Mouse (Mus musculus): Measurements from ENCODE around the gene Clgn.
"Not testable (repeated sequence)": the region's sequence is repeated elsewhere in the genome, so short reads cannot be mapped to it uniquely, and the experiment has no call there.

The Clgn gene

DNA sequence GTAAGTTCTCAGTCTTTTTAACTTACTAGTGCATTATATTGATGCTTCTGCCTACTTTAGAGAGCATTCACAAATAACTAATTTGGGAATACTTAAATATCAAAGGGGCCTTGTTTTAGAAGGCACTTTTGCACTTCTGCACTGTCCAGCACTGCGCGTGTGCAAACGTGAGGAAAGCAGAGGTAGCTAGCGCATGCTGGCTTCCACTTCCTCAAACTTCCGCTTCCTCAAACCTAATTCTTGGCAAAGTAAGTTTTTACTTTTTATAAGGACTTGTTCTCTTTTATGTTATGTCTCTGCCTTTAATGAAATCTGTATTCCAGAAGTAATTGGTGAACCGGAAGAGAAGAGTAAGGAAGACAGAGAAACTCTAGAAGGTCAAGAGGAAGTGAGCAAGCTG lies 35.5 kb downstream of the Clgn start:
- no peak for DNase-seq

DNA sequence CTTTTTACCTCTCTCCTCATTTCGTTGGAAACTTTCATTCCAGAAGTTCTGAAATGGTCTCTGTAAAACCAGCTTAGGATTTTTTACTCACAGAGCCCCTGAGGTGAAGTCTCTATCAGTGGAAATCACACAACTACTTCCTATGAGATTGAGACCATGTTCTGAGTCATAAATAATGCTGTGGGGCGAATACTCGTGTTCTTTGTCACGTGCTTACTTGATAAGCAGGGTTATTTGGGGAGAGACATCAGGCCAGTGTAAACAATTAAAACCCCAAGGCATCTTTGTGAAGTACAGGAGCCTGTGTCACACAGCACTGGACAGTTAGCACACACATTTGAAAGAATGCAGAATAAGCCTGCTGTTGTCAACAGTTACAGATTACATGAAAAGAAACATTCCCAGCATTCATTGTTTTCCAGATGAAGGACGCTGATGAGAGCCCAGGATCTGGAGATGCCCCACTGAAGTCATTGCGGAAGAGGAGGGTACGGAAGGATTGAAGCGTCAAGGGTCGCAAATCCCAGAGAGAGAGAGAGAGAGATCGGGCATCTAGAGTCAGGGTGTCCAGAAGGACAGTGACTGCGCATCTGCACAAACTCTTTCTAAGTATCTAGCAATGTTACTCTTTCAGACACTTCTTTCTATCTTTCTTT lies 36.6 kb downstream of the Clgn start:
- DNase-seq, result no peak

DNA sequence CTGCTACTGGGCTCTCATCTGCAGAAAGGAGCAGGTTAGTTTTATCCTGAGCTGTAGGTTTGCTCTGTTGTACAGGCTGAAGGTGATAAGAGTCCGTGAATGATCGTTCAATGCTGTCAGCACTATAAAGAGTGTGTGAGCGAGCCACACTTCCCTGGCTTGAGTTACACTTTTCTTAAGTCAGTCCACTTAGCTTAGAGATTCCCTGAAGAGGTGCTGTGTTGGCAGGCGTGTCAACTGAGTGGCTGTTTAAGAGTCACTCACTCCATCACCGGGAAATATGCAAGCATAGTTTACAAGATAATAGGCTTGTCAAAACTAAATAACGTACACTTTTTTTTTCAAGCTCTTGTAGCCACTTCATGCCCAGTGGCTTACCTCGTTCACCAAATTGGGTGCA lies 37.3 kb downstream of the Clgn start:
- peak; percentile 27 for DNase-seq

DNA sequence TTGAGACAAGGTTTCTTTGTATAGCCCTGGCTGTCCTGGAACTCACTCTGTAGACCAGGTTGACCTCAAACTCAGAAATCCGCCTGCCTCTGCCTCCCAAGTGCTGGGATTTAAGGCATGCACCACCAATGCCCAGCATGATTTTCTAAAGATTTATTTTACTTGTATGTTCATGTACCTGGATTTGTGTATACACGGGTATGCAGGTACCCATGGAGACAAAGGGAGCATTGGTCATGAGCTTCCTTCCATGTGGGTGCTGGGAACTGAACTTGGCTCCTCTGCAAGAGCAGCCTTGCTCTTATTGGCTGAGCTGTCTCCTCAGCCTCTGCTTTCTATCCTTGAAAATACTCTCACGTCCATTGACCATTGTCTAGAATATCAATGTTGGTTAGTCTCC lies 39.0 kb downstream of the Clgn start:
- not testable (repeated sequence) for DNase-seq

DNA sequence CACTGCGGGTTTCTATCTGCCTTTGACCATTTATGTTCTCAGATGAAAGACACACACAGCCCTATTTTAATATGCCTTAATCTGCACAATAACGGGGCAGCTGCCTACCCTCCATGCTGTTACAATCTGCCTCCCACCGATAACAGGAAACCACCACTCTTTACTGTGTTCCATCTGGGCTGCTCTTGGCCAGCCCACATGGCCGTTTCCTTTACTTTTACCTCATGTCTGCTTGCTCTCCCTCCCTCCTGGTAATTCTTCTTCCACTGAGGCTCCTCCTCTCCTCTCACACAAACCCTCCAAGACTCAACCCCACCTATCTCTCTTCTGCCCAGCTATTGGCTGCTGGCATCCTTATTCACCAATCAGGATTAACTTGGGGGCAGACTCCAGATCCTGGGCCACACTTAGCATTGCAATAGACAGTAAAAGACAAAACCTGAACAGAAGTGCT lies 39.4 kb downstream of the Clgn start:
- DNase-seq, result no peak

DNA sequence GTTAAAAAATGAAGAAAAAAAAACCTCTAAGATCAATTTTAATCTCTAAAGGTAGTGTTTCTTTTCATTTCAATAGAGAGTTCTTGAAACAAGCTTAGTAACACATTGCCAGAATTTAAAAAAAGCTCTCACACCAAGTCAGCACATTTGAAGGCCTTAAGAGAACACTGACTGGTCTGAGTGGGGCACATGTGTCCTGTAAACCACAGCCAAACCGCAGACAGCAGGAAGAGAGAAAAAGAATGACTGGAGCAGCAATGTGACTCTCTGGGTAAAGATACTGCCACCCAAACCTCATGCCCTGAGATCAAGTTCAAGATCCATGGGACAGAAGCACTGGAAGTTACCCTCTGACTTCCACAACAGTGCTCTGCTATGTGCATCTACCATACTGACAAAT lies 47.4 kb downstream of the Clgn start:
- DNase-seq, result no peak

DNA sequence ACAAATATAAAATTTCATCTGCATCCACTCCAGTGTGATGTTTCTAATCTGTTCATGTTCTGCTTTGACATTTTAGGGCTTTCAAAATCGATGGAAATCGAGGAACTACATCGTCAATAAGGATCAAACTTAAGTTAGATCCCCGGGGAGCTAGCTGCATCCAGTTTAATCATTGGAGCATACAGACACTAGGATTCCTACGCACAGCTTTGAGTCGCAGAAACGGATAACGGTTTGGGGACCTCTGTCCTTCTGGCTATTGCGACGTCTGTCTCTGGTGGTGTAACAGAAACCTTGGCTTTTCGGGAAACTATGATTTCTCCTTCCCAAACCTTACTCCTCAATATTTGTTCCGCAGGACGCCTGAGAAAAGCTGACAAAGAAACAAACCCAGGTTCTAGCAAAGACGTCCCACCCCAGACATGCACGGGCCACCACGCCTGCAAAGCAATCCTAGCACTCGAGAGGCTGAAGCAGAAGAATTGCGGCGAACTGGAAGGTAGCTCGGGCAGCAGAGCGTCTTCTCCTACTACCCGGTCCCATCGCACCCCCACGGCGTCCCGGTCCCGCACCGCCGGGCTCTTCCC lies 52.1 kb downstream of the Clgn start:
- peak; percentile 14 for DNase-seq

DNA sequence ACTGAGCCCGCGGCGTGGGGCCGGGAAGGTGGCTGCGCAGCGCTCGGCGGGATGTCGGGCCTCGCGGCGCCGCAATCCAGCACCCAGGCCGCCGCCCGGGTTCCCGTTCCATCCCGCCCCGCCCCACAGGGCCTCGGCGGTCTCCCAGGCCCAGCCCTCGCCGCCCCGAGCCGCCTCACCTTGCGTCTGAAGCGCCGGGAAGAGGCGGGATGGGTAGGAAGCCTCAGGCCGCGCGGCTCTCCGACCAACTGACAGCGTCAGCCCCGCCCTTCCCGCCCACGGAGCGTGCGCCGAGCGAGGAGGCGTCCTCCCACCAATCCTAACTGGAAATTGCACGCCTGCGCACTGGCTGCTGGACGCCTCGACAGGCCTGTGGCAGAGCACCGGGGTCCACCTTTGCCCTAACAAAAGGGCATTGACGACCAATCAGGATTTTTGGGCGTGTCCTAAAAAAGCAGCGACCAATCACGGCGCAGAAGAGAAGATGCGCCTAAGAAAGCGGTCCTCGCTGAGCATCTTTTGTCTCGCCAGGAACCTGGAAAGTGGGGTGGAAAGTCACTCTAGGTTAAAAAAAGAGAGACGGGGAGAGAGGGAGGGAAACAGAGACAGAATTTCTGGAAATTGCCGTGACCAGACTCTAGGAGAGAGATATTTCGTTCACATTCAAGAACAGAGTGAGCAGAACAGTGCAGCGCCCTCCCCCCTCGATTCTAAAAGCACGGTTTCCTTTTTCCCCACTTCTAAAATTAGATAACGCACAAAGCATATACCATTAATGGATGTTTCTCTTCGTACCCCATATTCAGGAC lies 52.8 kb downstream of the Clgn start:
- DNase-seq, result peak; percentile 98

DNA sequence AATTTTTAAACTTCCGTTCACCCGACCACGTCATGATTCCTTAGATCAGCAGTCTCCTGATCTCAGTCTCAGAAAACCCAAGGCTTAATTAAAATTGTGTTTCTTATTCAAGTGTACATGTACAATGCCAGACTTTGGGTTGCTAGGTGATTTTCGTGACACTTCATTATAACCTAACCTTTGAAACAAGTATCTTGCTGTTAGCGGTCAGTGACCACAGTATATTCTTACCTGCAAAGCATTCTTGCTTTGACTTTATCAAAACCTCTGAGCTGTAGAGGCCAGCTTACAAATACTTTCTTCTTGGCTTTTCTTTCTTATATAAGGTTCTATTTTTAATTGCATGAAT lies 53.4 kb downstream of the Clgn start:
- no peak for DNase-seq

DNA sequence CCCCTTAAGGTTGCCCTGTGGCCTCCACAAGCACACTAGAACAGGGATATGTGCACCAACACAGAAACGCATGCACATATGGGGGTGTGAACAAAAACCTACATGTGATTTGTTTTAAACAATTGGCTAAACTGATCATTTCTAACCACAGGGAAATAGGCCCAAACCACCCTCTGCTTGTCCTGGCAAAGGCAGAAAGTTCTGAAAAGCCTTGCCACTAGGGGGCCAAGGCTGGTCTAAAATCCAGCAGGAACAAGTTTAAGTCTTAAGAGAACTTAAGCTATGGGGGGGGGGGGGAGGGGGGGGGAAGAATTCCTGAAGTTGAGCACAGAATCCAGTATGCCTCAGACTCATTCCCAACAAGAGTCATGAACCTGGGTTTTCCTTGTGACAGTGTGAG lies 60.3 kb downstream of the Clgn start:
- DNase-seq, result peak; percentile 41

DNA sequence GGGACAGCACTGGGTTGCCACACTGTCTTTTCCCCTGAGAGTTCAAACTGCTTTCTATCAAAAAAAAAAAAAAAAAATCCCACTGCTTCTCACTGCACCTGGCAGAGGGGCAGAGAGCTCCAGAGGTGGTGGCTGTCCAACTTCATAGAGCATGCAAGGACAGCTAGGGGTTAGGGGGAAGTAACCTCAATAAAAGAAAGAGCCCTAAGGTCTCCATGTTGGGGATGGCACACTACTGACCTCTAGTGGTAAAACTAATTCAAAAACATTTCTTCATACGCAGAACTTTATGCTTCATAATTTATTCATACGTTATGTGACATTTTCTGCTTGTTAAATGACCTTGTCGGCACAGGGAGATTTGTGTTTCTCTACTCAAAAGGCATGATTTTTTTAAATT lies 61.4 kb downstream of the Clgn start:
- peak; percentile 19 for DNase-seq

DNA sequence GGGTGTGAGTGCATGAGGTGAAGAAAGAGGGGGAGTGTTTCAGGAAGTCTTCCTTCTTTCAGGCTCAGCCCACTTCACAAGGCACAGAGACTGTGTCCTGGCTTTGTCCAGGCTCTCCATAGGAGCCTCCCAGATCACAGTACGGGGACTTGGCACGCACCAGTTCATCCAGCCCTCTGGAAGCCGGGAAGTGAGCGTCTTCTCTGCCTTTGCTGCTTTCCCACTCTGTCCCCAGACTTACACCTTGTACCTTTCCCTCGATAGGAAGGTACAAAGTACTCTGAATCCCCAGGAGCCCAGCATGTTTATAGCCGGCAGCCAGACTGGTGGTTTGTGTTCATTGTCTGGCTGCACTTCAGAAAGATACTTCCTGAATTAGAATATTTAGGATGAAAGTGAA lies 67.5 kb downstream of the Clgn start:
- DNase-seq, result no peak

DNA sequence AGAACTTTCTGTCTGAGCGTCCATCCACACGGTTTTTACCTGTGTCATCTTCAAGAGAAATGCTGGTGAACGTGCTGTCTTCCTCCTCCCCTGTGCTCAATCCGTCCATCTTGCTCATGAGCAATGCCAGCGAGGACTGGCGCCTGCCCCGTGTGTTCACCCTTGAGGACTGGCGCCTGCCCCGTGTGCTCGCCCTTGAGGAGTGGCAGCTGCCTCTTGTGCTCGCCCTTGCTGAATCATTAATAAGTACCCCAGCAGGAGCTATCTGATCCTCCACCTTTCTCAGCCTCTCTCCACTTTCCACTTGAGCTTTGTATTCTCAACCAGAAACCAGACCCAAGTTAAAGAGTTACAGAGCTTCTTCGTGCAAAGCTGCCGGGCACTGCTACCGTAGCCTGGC lies 68.6 kb downstream of the Clgn start, which contains the start of gene Scoc:
TSS of gene Scoc (minus strand) at position 170 of the 400 bp plus-strand sequence.
- DNase-seq, result peak; percentile 8

DNA sequence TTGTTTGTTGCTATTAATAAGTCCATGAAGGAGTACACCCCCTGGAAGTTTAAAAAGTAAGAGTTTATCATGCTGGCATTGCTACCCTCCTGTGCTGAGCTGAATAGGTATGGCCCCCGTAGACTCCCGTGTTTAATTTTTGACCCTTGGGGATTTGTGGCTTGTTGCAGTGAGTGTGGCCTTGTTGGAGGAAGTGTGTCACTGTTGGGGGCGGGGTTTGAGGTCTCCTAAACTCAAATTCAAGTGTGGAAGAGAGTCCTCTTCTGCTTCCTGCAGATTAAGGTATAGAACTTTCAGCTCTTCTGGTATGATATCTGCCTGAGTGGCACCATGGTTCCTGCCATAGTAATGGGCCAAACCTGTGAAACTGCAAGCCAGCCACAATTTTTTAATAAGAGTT lies 69.9 kb downstream of the Clgn start:
- DNase-seq, result no peak

All from lung, postnatal 36 days (tissue).